10 mouse cellular contexts compared by ENCODE assay signal in genomic region chr8:119424199-119424733, GRCm38 (mm10). TPM values are rescaled to one million over a fixed set of nuclear protein-coding genes. Genes with fewer than 3 reads are reported as not detected.
DNase-seq lines count a peak whose midpoint lies in the region; ATAC-seq and TF ChIP-seq lines count a peak whose summit lies in the region.
"Had no signal": no experiment of that assay in that cellular context is flagged by ENCODE, and none has a peak within 500 bp of the region (broad histone marks: within the 10 kb centered on the region; RNA-seq: fewer than 3 reads in every experiment).

No protein-coding gene starts in this region.

- no peak for TF ChIP-seq CTCF in gastrocnemius, adult 2 months (IDR thresholded peaks at IDR 0.05)

- intact Hi-C loops in gastrocnemius, adult 2 months (cut with DNase I): no loop called here
- intact Hi-C loops in gastrocnemius, postnatal 36 days (cut with DNase I): no loop called here

- H3K9me3 ChIP-seq in lung, embryonic 16.5 days (ENCODE audit: control insufficient read depth, low read length): no peaks in the 10 kb centered on the region
- no peaks in the 10 kb centered on the region for H3K9me3 ChIP-seq in kidney, embryonic 15.5 days (replicated peaks)
- H3K9me3 ChIP-seq in neural tube, embryonic 15.5 days (replicated peaks): no peaks in the 10 kb centered on the region

- 79% methylated on average over 10 of the region's 10 CpGs for WGBS in lung, embryonic 16.5 days
- WGBS in kidney, embryonic 15.5 days: 72% methylated on average over 10 of the region's 10 CpGs
- 80% methylated on average over 10 of the region's 10 CpGs for WGBS in neural tube, embryonic 15.5 days

- no peaks in the 10 kb centered on the region for H3K36me3 ChIP-seq in lung, embryonic 16.5 days (ENCODE audit: control insufficient read depth, insufficient read depth, low read length)
- H3K36me3 ChIP-seq in kidney, embryonic 15.5 days: no peaks in the 10 kb centered on the region
- H3K36me3 ChIP-seq in neural tube, embryonic 15.5 days: no peaks in the 10 kb centered on the region

- peak overlapping the region; percentile 84 for H3K27ac ChIP-seq in gastrocnemius, adult 2 months
- H3K27ac ChIP-seq in lung, embryonic 16.5 days (ENCODE audit: low read length): peak overlapping the region; percentile 86
- H3K27ac ChIP-seq in kidney, embryonic 15.5 days: peak overlapping the region; percentile 84
- 0 out of 2 replicates have a peak overlapping the region, but pooled peaks have one; percentile 41 for H3K27ac ChIP-seq in neural tube, embryonic 15.5 days (replicated peaks)

- DNase-seq in gastrocnemius, adult 2 months: no peak
- DNase-seq in gastrocnemius, postnatal 36 days: no peak
- no peak for DNase-seq in lung, postnatal 4 days
- no peak for DNase-seq in cerebellum, adult 8-10 months
- no peak for DNase-seq in right cerebral cortex, postnatal 10 days (ENCODE audit: low spot score in 2 of 2)
- DNase-seq: cerebellum, adult 18-20 months had no signal

- H3K4me2 ChIP-seq in lung, embryonic 16.5 days (ENCODE audit: low read depth, low read length): no peak overlapping the region
- 0 out of 2 replicates have a peak overlapping the region, but pooled peaks have one; percentile 16 for H3K4me2 ChIP-seq in kidney, embryonic 15.5 days
- no peak overlapping the region for H3K4me2 ChIP-seq in neural tube, embryonic 15.5 days

- ATAC-seq in lung, embryonic 16.5 days (ENCODE audit: low read depth): no peak
- ATAC-seq in kidney, embryonic 15.5 days (replicated peaks; ENCODE audit: low FRiP score): no peak
- ATAC-seq in neural tube, embryonic 15.5 days (ENCODE audit: low FRiP score): no peak

- H3K27me3 ChIP-seq in lung, embryonic 16.5 days (ENCODE audit: control insufficient read depth, insufficient read depth, low read depth, low read length): no peaks in the 10 kb centered on the region
- H3K27me3 ChIP-seq in kidney, embryonic 15.5 days: no peaks in the 10 kb centered on the region
- H3K27me3 ChIP-seq in neural tube, embryonic 15.5 days (replicated peaks): no peaks in the 10 kb centered on the region

- H3K4me1 ChIP-seq in lung, embryonic 16.5 days (replicated peaks; ENCODE audit: control insufficient read depth, insufficient read depth, low read length): peaks cover 14% of the 10 kb centered on the region
- H3K4me1 ChIP-seq in kidney, embryonic 15.5 days: peaks cover 76% of the 10 kb centered on the region
- H3K4me1 ChIP-seq in neural tube, embryonic 15.5 days: peaks cover 12% of the 10 kb centered on the region; the same call in 1 of the 2 replicates

- H3K9ac ChIP-seq in lung, embryonic 16.5 days (ENCODE audit: low read length): no peak overlapping the region
- no peak overlapping the region for H3K9ac ChIP-seq in kidney, embryonic 15.5 days
- no peak overlapping the region for H3K9ac ChIP-seq in neural tube, embryonic 15.5 days (replicated peaks)

- 0 out of 2 replicates have a peak overlapping the region, but pooled peaks have one; percentile 12 for H3K4me3 ChIP-seq in gastrocnemius, adult 2 months
- no peak overlapping the region for H3K4me3 ChIP-seq in lung, embryonic 16.5 days (ENCODE audit: low read length)
- H3K4me3 ChIP-seq in kidney, embryonic 15.5 days (replicated peaks): no peak overlapping the region
- no peak overlapping the region for H3K4me3 ChIP-seq in neural tube, embryonic 15.5 days (replicated peaks)

RNA-seq across cellular contexts. Expression of gene Osgin1, which starts 9.7 kb away (rescaled TPM):
- total RNA-seq in gastrocnemius, adult 2 months (2021): 10 to 100 TPM in 1 of 2 experiments, 1 to 10 TPM in 1; 9.3 to 19.7 TPM
- total RNA-seq in gastrocnemius, postnatal 36 days (2021): 10 to 100 TPM; 15.1 to 17.3 TPM
- 1.9 and 3.2 TPM in 2 replicates for polyA plus RNA-seq in lung, embryonic 16.5 days (2015; fragmentation: Nextera tagmentation; extraction: Ambion mirVana)
- 2.0 and 3.5 TPM in 2 replicates for polyA plus RNA-seq in kidney, embryonic 15.5 days (2015; fragmentation: Nextera tagmentation; extraction: Ambion mirVana)
- polyA plus RNA-seq in neural tube, embryonic 15.5 days (2015; fragmentation: Nextera tagmentation; extraction: Ambion mirVana): 0.35 and 0.82 TPM in 2 replicates

RNA-seq across cellular contexts. Expression of gene Necab2, which starts 22.3 kb away (rescaled TPM):
- total RNA-seq in gastrocnemius, adult 2 months (2021): not detected
- under 1 TPM in 1 of 2 experiments, not detected in 1; 0.52 TPM for total RNA-seq in gastrocnemius, postnatal 36 days (2021)
- 1.3 and 1.4 TPM in 2 replicates for polyA plus RNA-seq in lung, embryonic 16.5 days (2015; fragmentation: Nextera tagmentation; extraction: Ambion mirVana)
- 2.3 and 3.3 TPM in 2 replicates for polyA plus RNA-seq in kidney, embryonic 15.5 days (2015; fragmentation: Nextera tagmentation; extraction: Ambion mirVana)
- polyA plus RNA-seq in neural tube, embryonic 15.5 days (2015; fragmentation: Nextera tagmentation; extraction: Ambion mirVana): 35.3 and 45.3 TPM in 2 replicates
- total RNA-seq: neutrophil, adult 5-6 weeks had no signal

RNA-seq across cellular contexts. Expression of gene Mlycd, which starts 29.6 kb away (rescaled TPM):
- total RNA-seq in gastrocnemius, adult 2 months (2021): 100 to 1,000 TPM in 1 of 2 experiments, 10 to 100 TPM in 1; 78.9 to 103 TPM
- 100 to 1,000 TPM in 1 of 2 experiments, 10 to 100 TPM in 1; 73.5 to 114 TPM for total RNA-seq in gastrocnemius, postnatal 36 days (2021)
- polyA plus RNA-seq in lung, embryonic 16.5 days (2015; fragmentation: Nextera tagmentation; extraction: Ambion mirVana): 12.1 and 12.3 TPM in 2 replicates
- 11.7 and 12.8 TPM in 2 replicates for polyA plus RNA-seq in kidney, embryonic 15.5 days (2015; fragmentation: Nextera tagmentation; extraction: Ambion mirVana)
- 15.8 and 16.0 TPM in 2 replicates for polyA plus RNA-seq in neural tube, embryonic 15.5 days (2015; fragmentation: Nextera tagmentation; extraction: Ambion mirVana)
